Mouse (Mus musculus): ENCODE measurements around the gene Shisa8. TPM values are rescaled to one million over a fixed set of nuclear protein-coding genes. Genes with fewer than 3 reads are reported as not detected.

Shisa8 gene
- polyA plus RNA-seq, 1 experiment from 2014 or later = 3.4 TPM

DNA sequence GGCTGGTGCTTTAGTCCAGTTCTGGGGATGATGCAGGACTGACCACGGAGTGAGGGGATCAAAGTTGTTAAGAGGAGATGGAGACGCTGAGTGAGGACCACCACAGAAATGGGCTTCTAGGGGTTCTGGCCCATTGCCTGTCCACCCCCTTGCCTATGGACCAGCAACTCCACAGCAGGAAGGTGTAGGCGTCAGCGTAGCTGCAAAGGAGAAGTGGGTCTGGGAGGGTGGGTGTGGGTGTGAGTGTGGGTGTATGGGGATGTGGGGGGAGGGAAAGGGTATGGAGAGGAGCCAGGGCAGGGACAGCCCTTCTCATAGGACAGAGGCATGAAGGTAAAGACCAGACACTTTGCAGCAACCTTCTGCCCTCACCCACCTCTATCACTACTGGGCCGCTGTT is 13.2 kb upstream of the Shisa8 start:
- DNase-seq (ENCODE audit: low spot score) = no peak
- Histone ChIP-seq H3K27ac (no peak overlapping the region), H3K9me3 (ENCODE audit: control insufficient read depth, low read length) (no peaks in the 10 kb centered on the region), H3K4me3 (replicated peaks; ENCODE audit: low read length) (no peak overlapping the region), H3K9ac (no peak overlapping the region), H3K36me3 (replicated peaks; ENCODE audit: control insufficient read depth, insufficient read depth) (no peaks in the 10 kb centered on the region), H3K4me1 (replicated peaks; ENCODE audit: control insufficient read depth, insufficient read depth, low read length) (peaks cover 11% of the 10 kb centered on the region; the same call in 1 of the 2 replicates), H3K27me3 (ENCODE audit: control insufficient read depth, insufficient read depth, low read length) (peaks cover 8% of the 10 kb centered on the region; the same call in 1 of the 2 replicates), H3K4me2 (replicated peaks) (no peak overlapping the region)
- ATAC-seq (ENCODE audit: low FRiP score) = no peak
- 89% methylated on average over 5 of the region's 5 CpGs for WGBS

DNA sequence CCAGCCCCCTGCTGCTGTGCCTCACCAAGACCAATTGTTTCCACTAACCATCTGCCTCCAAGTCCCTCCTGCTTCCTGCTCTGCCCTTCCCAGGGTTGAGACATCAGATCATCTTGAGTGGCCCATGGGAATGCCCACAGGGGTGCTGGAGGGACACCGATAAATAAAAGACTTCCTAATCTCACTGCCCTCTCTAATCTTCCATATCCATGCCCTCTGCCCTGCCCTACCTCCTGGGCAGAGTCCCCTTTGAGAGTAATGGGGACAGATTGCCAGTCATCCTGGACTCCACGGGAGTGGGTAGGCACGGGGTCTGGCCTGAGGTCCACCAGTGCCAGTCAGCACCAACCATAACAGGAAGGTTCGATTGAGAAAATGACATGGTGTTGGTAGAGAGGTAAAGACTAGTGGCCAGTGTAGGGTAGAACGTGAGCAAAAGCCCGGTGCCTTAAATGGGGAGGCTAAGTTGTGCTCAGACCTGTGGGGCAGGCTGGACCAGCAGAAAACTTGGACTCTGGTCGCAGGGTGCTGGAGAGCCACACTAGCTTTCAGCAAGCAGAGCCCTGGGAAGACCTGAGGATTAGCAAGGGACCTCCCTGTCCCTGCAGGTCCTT is 12.1 kb upstream of the Shisa8 start:
- Histone ChIP-seq H3K9me3 (ENCODE audit: control insufficient read depth, low read length) (no peaks in the 10 kb centered on the region), H3K36me3 (replicated peaks; ENCODE audit: control insufficient read depth, insufficient read depth) (no peaks in the 10 kb centered on the region), H3K4me3 (replicated peaks; ENCODE audit: low read length) (no peak overlapping the region), H3K4me1 (replicated peaks; ENCODE audit: control insufficient read depth, insufficient read depth, low read length) (peaks cover 11% of the 10 kb centered on the region; the same call in 1 of the 2 replicates), H3K27ac (no peak overlapping the region), H3K9ac (peak overlapping the region; percentile 42; the same call in 1 of the 2 replicates), H3K27me3 (ENCODE audit: control insufficient read depth, insufficient read depth, low read length) (peaks cover 8% of the 10 kb centered on the region; the same call in 1 of the 2 replicates), H3K4me2 (replicated peaks) (peak overlapping the region; percentile 54)
- DNase-seq (ENCODE audit: low spot score) = no peak
- 47% methylated on average over 7 of the region's 7 CpGs for WGBS
- no peak for ATAC-seq (ENCODE audit: low FRiP score)

DNA sequence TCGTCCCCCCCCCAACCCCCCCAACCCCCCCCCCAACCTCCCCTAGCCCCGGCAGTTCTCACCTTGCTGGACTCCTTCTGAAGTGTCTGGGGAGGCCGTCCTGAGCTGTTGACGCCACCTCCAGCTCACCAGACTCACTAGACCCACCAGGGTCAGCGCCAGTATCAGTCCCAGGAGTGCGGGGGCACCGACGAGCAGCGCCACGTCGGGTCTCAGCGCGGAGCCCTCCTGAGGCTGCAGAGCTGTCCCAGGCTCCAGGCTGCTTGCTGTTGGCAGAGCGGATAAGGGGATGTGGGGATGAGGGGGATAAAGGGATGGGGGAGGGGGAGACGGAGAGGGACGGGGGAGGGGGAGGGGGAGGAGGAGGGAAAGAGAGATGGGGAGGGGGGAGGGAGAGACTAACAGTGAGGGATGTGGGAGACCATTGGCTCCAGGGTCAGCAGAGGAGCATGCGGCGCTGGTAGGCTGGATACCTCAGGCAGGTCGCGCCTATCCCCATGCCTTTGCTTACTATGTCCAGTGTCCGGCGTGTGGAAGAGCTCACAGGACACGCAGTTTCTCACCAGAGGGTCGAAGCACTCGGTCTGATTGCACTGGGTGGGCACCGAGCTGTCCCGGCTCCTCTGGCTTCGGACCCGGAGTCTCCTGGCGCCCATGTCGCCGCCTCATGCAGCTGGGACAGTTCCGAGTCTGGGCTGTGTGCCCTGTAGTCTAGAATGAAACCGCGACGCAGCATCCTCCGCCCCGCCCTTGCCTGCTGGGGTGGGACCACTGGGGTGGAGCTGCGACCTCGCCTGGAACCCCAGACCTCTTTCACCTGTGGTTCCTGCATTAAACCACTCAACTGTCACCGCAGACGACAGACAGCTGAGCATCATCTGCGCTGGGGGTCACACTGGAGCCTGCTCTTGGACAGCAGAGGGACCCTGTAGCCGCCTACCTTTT is 11.3 kb upstream of the Shisa8 start, which contains the start of gene Tnfrsf13c:
TSS of gene Tnfrsf13c (minus strand) at position 713 of the 945 bp plus-strand sequence.
- no peak for DNase-seq (ENCODE audit: low spot score)

DNA sequence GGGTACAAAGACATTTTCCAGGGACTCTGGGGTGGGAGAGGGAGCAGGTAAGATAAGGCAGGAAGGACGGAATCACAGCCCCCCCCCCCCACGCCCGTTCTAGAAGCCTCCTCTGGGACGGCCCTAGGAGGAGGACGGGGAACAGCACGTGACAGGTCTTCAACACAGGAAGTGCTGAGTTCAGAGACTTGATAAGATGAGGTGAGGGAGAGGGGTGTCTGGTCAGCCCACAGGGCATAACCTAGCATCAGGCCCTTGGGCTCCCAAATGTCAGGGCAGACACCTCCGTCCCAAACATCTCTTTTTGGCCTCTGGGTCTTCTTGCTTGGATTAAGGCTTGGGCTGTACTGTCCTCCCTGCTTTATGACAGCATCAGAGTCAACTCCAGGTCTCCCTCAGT is 10.6 kb upstream of the Shisa8 start:
- H3K4me2 ChIP-seq (replicated peaks) = no peak overlapping the region
- peak; percentile 18; the same call in 1 of the 2 replicates for ATAC-seq (ENCODE audit: low FRiP score)

More for the DNA sequence above, 11.3 kb upstream of the Shisa8 start, which contains the start of gene Tnfrsf13c:
- H3K9ac ChIP-seq = peak within 1 kb of the TSS; percentile 42; the same call in 1 of the 2 replicates
- peaks cover 11% of the 10 kb centered on the region; the same call in 1 of the 2 replicates for H3K4me1 ChIP-seq (replicated peaks; ENCODE audit: control insufficient read depth, insufficient read depth, low read length)
- WGBS = 1% methylated on average over 44 of the region's 44 CpGs
- H3K4me3 ChIP-seq (replicated peaks; ENCODE audit: low read length) = peak within 1 kb of the TSS; percentile 27
- peaks cover 8% of the 10 kb centered on the region; the same call in 1 of the 2 replicates for H3K27me3 ChIP-seq (ENCODE audit: control insufficient read depth, insufficient read depth, low read length)
- H3K36me3 ChIP-seq (replicated peaks; ENCODE audit: control insufficient read depth, insufficient read depth) = no peaks in the 10 kb centered on the region
- no peak within 1 kb of the TSS for H3K27ac ChIP-seq
- H3K4me2 ChIP-seq (replicated peaks) = peak within 1 kb of the TSS; percentile 54
- no peaks in the 10 kb centered on the region for H3K9me3 ChIP-seq (ENCODE audit: control insufficient read depth, low read length)
- ATAC-seq (ENCODE audit: low FRiP score) = peak; percentile 35; the same call in 1 of the 2 replicates

DNA sequence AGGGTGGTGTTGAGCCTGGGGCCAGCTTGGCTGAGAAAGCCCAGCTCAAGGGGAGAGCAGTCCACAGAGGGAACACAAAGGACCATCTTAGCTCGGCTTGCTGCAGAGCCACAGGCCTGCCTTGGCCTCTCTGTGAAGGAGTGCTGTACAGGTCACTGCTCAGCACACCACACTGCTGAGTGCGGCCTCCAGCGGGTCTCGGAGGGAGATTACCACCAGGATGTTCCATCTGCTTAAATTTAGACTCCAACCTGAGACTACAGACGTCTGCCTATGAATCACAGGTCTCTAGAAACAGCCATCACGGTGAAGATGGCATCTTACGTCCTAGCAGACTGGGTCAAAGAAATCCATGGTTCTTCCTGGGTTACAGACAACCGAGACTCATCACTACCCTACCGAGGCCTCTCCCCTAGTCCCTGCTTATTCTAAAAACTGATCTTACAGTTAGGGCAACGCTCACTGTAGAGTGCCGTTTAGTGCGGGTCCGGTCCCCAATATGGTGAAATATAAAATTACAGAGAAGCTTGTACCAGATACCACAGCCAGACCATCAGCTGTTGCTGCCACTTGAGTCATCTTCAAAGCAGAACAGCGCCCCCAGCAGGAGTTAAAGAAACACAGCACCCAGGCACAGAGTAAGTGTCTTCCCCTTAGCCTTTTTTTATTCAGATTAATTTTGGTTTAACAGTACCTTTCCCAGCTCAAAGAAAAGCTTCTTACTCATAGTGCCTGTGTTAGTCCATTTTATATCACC is 8.7 kb upstream of the Shisa8 start:
- Histone ChIP-seq H3K36me3 (replicated peaks; ENCODE audit: control insufficient read depth, insufficient read depth) (no peaks in the 10 kb centered on the region), H3K27me3 (ENCODE audit: control insufficient read depth, insufficient read depth, low read length) (peaks cover 8% of the 10 kb centered on the region), H3K9me3 (ENCODE audit: control insufficient read depth, low read length) (no peaks in the 10 kb centered on the region), H3K4me1 (replicated peaks; ENCODE audit: control insufficient read depth, insufficient read depth, low read length) (peaks cover 11% of the 10 kb centered on the region; the same call in 1 of the 2 replicates), H3K4me2 (replicated peaks) (no peak overlapping the region), H3K27ac (no peak overlapping the region), H3K9ac (no peak overlapping the region), H3K4me3 (replicated peaks; ENCODE audit: low read length) (no peak overlapping the region)
- DNase-seq (ENCODE audit: low spot score) = no peak
- WGBS = 70% methylated on average over 14 of the region's 14 CpGs
- ATAC-seq (ENCODE audit: low FRiP score) = no peak

More for the DNA sequence above, 10.6 kb upstream of the Shisa8 start:
- H3K9ac ChIP-seq = no peak overlapping the region
- DNase-seq (ENCODE audit: low spot score) = no peak
- H3K9me3 ChIP-seq (ENCODE audit: control insufficient read depth, low read length) = no peaks in the 10 kb centered on the region
- H3K36me3 ChIP-seq (replicated peaks; ENCODE audit: control insufficient read depth, insufficient read depth) = no peaks in the 10 kb centered on the region
- peaks cover 11% of the 10 kb centered on the region; the same call in 1 of the 2 replicates for H3K4me1 ChIP-seq (replicated peaks; ENCODE audit: control insufficient read depth, insufficient read depth, low read length)
- H3K27ac ChIP-seq = no peak overlapping the region
- H3K4me3 ChIP-seq (replicated peaks; ENCODE audit: low read length) = no peak overlapping the region
- peaks cover 8% of the 10 kb centered on the region; the same call in 1 of the 2 replicates for H3K27me3 ChIP-seq (ENCODE audit: control insufficient read depth, insufficient read depth, low read length)
- 67% methylated on average over 7 of the region's 7 CpGs for WGBS

DNA sequence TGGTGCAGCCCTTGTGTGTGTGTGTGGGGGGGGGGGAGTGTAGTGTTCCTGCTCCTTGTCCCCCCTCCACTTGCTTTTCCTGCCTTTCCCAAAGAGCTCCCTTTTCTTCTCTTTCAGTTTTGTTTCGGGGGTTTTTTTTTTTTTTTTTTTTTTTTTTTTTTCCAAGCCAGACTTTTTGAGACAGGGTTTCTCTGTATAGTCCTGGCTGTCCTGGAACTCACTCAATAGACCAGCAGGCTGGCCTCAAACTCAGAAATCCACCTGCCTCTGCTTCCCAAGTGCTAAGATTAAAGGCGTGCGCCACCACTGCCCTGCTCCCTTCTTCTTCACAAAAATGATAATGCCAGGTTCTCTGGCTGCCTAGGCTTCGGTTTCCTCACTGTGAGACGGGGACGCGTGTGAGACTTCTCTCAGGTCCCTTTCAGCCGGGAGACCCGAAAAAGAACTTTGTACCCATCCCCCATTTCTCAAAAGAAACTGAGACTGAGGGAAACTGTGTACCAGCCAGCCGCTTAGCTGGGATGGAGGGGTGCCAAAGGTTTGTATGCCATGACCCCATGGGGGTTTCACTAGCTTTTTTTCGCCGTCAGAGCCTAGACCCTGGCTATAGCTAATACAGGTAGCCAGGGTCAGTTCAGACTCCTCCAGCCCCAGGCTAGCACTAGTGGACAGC is 7.5 kb upstream of the Shisa8 start:
- no peak overlapping the region for H3K4me2 ChIP-seq (replicated peaks)
- no peak overlapping the region for H3K27ac ChIP-seq
- H3K27me3 ChIP-seq (ENCODE audit: control insufficient read depth, insufficient read depth, low read length) = peaks cover 19% of the 10 kb centered on the region
- no peak overlapping the region for H3K9ac ChIP-seq
- no peak for ATAC-seq (ENCODE audit: low FRiP score)
- no peaks in the 10 kb centered on the region for H3K36me3 ChIP-seq (replicated peaks; ENCODE audit: control insufficient read depth, insufficient read depth)
- H3K4me3 ChIP-seq (replicated peaks; ENCODE audit: low read length) = no peak overlapping the region
- no peak for DNase-seq (ENCODE audit: low spot score)
- 49% methylated on average over 12 of the region's 12 CpGs for WGBS
- no peaks in the 10 kb centered on the region for H3K9me3 ChIP-seq (ENCODE audit: control insufficient read depth, low read length)
- H3K4me1 ChIP-seq (replicated peaks; ENCODE audit: control insufficient read depth, insufficient read depth, low read length) = peaks cover 15% of the 10 kb centered on the region; the same call in 1 of the 2 replicates

DNA sequence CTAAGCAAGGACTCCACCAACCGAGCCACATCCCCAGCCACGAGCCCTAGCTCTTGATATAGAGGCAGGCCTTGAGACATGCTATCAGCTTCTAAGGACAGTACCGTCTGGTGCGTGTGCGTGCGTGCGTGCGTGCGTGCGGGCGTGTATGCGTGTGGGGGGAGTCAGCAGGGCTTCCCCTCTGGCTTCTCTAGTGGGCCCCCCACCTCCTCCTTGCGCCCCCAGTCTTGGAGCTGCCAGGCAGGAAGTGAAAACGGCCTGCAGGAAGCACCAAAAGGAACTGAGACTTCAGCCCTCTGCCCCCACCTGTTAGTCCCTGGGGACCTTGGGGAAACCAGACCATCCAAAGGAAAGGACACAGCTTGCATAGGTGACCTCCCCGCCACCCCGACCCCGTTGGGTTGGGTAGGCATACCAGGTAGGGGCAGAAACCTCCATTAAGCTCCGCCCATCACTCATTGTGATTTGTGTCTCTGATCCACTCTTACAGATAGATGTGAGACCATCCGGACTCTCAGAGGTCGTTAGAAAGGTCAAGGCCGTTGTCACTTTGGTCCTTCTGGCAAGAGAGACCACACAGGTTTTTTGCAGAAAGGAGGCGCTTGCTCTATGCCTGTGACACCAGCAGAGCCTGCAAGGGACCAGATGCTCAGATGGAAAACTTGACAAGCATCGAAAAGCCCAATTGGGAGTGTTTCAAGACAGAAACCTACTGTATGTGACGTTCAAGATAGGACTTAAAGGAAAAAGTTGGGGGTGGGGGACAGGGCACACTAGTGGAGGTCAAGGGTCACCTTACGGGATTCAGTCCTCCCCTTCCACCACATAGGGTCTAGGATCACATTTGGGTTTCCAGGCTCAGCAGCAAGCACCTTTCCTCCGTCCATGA is 6.4 kb upstream of the Shisa8 start:
- Histone ChIP-seq H3K4me2 (replicated peaks) (no peak overlapping the region), H3K9ac (no peak overlapping the region), H3K4me3 (replicated peaks; ENCODE audit: low read length) (no peak overlapping the region), H3K27ac (no peak overlapping the region), H3K27me3 (ENCODE audit: control insufficient read depth, insufficient read depth, low read length) (peaks cover 21% of the 10 kb centered on the region), H3K9me3 (ENCODE audit: control insufficient read depth, low read length) (no peaks in the 10 kb centered on the region), H3K36me3 (replicated peaks; ENCODE audit: control insufficient read depth, insufficient read depth) (no peaks in the 10 kb centered on the region), H3K4me1 (replicated peaks; ENCODE audit: control insufficient read depth, insufficient read depth, low read length) (peaks cover 9% of the 10 kb centered on the region; the same call in 1 of the 2 replicates)
- ATAC-seq (ENCODE audit: low FRiP score) (no peak), DNase-seq (ENCODE audit: low spot score) (no peak)
- WGBS = 80% methylated on average over 26 of the region's 26 CpGs

DNA sequence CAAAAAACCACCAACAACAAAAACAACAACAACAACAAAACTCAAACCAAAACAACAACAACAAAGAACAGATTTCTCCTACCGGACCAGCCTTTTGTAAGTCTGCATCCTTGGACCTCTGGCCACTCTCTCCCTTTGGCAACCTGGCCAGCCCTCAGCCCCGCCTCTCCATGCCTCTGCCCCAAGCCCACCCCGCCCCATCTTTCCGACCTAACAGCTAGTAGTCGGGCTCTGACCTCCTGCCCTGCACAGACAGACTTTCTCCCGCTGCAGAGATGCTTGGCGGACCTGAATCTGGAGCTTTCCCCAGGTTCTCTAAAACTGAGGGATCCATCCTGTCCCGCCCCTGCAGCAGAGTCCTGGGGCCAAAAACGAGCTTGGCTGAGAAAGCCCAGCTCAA is 5.4 kb upstream of the Shisa8 start:
- ATAC-seq (ENCODE audit: low FRiP score) = no peak
- H3K27me3 ChIP-seq (ENCODE audit: control insufficient read depth, insufficient read depth, low read length) = peaks cover 31% of the 10 kb centered on the region
- H3K9ac ChIP-seq = no peak overlapping the region
- H3K4me2 ChIP-seq (replicated peaks) = no peak overlapping the region
- no peaks in the 10 kb centered on the region for H3K9me3 ChIP-seq (ENCODE audit: control insufficient read depth, low read length)
- no peak overlapping the region for H3K4me3 ChIP-seq (replicated peaks; ENCODE audit: low read length)
- H3K4me1 ChIP-seq (replicated peaks; ENCODE audit: control insufficient read depth, insufficient read depth, low read length) = 0 out of 2 replicates have a peak, but pooled peaks cover 4% of the 10 kb centered on the region
- H3K27ac ChIP-seq = no peak overlapping the region
- no peaks in the 10 kb centered on the region for H3K36me3 ChIP-seq (replicated peaks; ENCODE audit: control insufficient read depth, insufficient read depth)
- DNase-seq (ENCODE audit: low spot score) = no peak
- 27% methylated on average over 9 of the region's 9 CpGs for WGBS

All from hindbrain, embryonic 14.5 days (tissue).